Mouse (Mus musculus) splenic B cell, adult 2 months (primary cell): ENCODE measurements at regions not wholly inside any gene's neighbourhood (a gene's known extent, or its start where the extent isn't known, plus 50 kb on each side); places are given as distances from the start of the nearest gene placed in this dataset.

Experiments used
- DNase-seq: peaks from one replicate; pipeline ENCODE4 v3.0.0-alpha.2; 2011; ENCODE audit warnings: low read depth, low spot score
- H3K27me3 ChIP-seq: 2 replicates; pipeline ENCODE4 v1.6.1; 2012; ENCODE audit warnings: mild to moderate bottlenecking, low read length, moderate library complexity, mixed read lengths; ENCODE audit not compliant: control insufficient read depth, poor library complexity, insufficient read depth, severe bottlenecking
- H3K36me3 ChIP-seq: 2 replicates; pipeline ENCODE4 v1.6.1; 2012; ENCODE audit warnings: mild to moderate bottlenecking, low read length, moderate library complexity, mixed read lengths; ENCODE audit not compliant: control insufficient read depth, poor library complexity, insufficient read depth, severe bottlenecking

GRCm38 (mm10) chr9:94083629-94084411 lies 454.1 kb downstream of the 1190002N15Rik start:
- no peak for DNase-seq
- Histone ChIP-seq H3K27me3 (no peaks in the 10 kb centered on the region; the same call in 1 of the 2 replicates), H3K36me3 (no peaks in the 10 kb centered on the region)

DNA sequence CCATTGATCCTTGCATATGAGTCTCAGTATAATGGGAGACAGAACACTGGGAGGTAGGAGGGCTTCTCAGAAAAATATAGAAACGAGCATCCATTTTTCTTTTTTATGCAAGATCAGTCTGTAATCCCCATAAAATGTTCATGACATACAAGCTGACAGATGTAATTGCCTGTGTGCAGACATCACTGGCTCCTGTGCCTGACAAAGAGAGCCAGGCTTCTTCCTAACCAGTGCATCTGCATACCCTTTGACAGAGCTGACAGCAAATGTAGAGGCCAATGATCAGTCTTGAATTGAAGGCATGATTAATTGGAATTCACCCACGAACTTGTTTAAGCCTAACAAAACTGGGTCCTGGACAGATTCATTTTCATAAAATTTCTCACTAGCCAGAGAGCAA lies 463.0 kb downstream of the 1190002N15Rik start:
- DNase-seq, result no peak
- H3K36me3 ChIP-seq, result no peaks in the 10 kb centered on the region
- no peaks in the 10 kb centered on the region for H3K27me3 ChIP-seq

- Histone ChIP-seq H3K36me3 (no peaks in the 10 kb centered on the region), H3K27me3 (no peaks in the 10 kb centered on the region)
- no peak for DNase-seq
These were observed 470.8 kb downstream of the 1190002N15Rik start for GRCm38 (mm10) chr9:94067121-94067520.

DNA sequence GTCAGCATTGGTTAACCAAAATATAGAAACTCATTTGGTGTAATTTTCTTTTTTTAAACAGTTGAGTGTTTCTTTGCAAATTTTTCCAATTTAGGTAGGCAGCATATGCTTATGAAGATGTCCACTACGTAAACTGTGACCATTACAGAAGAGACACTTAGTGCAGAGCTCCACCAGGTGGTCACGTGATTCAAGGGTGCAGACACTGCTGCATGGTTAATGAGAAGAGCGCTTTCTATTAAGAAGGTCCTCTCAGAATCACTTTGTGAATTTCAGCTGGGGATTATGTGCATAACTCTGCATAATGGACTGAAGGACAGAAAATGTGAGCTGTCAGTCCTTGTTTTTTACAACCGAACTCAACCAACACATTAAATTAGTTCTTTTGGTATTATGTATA lies 484.7 kb downstream of the 1190002N15Rik start:
- DNase-seq, result no peak
- H3K27me3 ChIP-seq, result no peaks in the 10 kb centered on the region

DNA sequence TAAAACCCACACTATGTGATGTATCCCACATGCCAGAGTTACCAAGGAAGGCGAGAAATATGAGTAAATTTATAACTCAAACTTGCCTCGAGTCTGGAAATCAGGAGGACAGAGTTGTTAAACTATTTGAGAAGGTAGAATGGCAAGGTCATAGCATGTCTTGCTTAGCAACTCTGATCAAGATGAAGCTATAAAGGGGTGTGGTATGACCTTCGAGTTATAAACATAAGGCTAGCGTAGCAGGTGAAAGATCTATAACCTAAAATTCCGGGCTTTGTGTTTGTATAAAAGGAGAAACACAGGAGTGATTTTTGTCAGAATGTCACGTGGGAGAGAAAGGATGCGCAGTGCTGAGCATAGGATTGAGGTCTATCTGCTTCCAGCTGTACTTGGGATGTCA lies 490.0 kb downstream of the 1190002N15Rik start:
- no peaks in the 10 kb centered on the region for H3K36me3 ChIP-seq
- H3K27me3 ChIP-seq, result no peaks in the 10 kb centered on the region
- no peak for DNase-seq

More for the DNA sequence above, 484.7 kb downstream of the 1190002N15Rik start:
- H3K36me3 ChIP-seq, result no peaks in the 10 kb centered on the region

GRCm38 (mm10) chr9:94045462-94046126 lies 492.3 kb downstream of the 1190002N15Rik start:
- no peak for DNase-seq
- Histone ChIP-seq H3K36me3 (no peaks in the 10 kb centered on the region), H3K27me3 (no peaks in the 10 kb centered on the region)

DNA sequence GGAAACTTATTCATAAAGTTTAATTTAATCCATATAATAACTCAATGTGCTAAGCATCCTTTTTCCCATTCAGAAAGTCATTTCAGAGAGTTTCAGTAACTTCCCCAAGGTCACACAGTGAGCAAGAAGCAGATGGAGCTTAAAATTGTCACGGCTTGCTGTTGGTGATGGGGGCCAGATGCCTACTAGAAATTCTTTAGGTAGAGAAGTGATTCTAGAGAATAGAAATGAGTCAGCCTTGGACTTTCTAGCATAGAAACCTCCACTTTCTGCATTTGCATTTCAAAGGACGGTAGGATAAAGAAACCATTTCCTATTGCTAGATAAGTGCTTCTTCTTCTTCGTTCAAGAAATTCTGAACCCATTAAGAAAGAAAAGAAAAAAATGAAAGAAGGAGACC lies 514.1 kb downstream of the 1190002N15Rik start:
- no peaks in the 10 kb centered on the region for H3K36me3 ChIP-seq
- H3K27me3 ChIP-seq, result no peaks in the 10 kb centered on the region
- DNase-seq, result no peak

DNA sequence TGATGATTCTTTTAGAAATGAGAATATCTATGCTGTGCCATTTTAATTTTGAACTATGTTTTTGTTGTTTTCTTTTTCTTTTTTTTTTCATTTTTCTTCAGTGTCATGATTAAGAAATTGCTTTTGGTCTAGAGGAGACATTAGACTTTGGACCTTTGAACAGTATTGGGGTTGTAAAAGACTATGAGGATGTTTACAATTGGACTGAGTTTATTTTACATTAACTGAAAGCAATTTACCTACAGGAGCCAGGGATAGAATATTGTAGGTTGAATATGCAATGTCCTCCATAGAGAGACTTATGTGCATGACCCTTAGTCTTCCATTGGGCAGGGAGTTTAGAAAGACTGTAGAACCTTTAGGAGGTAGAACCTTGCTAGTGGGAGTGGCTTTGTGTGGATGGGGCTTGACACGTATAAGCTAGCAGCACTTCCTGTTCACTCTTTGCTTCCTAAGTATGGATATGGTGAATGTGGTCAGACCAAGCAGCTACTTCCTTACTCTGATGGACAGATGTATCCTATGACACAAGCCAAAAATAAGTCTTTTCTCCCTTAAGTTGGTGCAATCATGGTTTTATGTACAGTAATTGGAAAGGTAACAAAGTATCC lies 516.5 kb downstream of the 1190002N15Rik start:
- H3K27me3 ChIP-seq, result no peaks in the 10 kb centered on the region
- DNase-seq, result no peak

DNA sequence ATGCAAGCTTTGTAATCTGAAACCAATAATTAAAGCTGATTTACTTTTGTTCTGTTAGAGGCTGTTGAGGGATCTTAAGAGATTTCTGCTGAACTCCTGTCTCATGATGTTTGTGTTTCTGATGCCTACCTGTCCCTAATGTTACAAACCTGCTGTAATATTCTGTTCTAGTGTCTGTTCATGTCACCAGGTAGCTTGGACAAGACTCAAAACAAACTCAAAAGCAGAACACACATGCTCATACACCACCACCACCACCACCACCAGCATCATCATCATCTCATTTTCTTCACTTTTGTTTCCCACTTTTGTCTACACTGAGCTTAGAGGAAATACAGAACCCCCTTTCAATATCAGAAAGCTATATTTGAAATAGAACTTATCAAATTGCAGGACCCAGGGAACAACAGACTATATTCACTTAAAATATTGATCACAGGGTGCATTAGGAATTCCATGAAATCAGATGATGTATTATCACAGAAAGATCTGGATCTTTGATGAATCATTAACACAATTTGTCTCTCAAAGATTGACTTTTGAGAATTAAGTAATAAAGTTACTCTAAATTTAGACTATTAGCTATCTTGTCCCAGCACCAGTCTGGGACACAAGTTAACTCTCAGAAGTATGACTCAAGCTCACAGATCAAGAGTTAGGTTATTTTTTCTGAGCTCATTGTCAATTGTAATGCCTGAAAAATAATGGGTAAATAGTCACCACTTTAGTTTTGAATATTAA lies 521.0 kb downstream of the 1190002N15Rik start:
- H3K36me3 ChIP-seq, result no peaks in the 10 kb centered on the region
- H3K27me3 ChIP-seq, result no peaks in the 10 kb centered on the region
- DNase-seq, result no peak

More for the DNA sequence above, 516.5 kb downstream of the 1190002N15Rik start:
- no peaks in the 10 kb centered on the region for H3K36me3 ChIP-seq

- Histone ChIP-seq H3K36me3 (no peaks in the 10 kb centered on the region), H3K27me3 (no peaks in the 10 kb centered on the region)
- no peak for DNase-seq
These were observed 545.7 kb downstream of the 1190002N15Rik start for GRCm38 (mm10) chr9:93992216-93992615.

DNA sequence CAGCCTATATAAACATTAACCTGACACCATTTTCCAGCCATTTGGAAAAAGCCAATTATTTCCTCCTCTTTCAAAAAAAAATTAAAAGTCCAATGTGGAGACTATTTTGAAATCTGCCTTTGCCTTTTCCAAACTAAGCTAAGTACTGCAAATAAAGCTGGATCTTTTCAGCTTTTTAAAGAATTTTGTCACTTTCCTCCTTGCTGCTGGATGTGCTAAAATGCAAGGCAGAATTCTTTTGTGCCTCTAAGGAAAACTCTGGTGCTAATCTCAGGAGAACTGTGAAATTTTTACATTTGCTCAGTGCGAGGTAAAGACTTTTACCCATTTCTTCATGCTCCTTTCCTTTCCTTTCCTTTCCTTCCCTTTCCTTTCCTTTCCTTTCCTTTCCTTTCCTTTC lies 546.7 kb downstream of the 1190002N15Rik start:
- DNase-seq, result no peak
- H3K27me3 ChIP-seq, result no peaks in the 10 kb centered on the region
- no peaks in the 10 kb centered on the region for H3K36me3 ChIP-seq

DNA sequence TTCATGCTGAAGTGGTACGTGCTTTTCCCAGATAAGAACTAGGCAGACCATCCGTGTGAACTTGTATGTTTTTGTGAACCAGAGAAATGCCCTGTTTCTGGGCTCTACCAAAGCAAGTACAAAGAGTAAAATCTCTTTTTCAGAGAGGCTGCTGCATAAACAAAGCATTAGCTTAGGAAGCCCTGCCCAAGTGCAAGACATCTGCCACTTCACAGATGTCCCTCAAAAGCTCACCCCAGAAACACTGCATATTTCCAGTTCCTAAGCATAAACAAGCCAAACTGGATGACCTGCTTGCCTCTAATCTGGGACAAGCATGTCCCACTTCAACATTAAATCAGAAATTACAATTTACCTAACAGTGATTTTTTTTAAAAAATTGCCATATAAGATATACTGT lies 556.7 kb downstream of the 1190002N15Rik start:
- DNase-seq, result no peak
- Histone ChIP-seq H3K27me3 (no peaks in the 10 kb centered on the region), H3K36me3 (no peaks in the 10 kb centered on the region)

GRCm38 (mm10) chr9:93969691-93970284 lies 568.1 kb downstream of the 1190002N15Rik start:
- Histone ChIP-seq H3K36me3 (no peaks in the 10 kb centered on the region), H3K27me3 (no peaks in the 10 kb centered on the region)
- no peak for DNase-seq

DNA sequence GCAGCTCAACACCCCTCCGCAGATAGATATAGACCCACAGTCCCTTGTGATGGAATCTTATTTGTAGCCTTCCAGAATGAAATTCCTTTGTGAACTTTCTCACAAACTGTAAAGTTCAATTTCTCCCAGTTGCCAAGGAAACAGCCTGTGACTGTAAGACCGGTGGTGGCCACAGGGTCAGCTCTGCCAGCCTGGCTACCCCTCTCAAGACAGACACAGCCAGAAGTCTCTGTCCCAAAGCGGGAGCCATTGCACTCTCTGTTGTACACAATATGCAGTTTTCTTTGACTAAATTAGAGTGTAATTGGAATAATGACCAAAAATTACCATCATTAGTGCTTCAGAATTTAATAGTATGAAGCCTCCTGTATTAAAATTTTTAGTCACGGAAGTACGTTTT lies 568.8 kb downstream of the 1190002N15Rik start:
- H3K27me3 ChIP-seq, result no peaks in the 10 kb centered on the region
- no peak for DNase-seq
- no peaks in the 10 kb centered on the region for H3K36me3 ChIP-seq
